ENCODE assay signal across 25 mouse cellular contexts in genomic region chr1:38724631-38725030, GRCm38 (mm10). TPM values are rescaled to one million over a fixed set of nuclear protein-coding genes. Genes with fewer than 3 reads are reported as not detected.
DNase-seq lines count a peak whose midpoint lies in the region; ATAC-seq and TF ChIP-seq lines count a peak whose summit lies in the region.
"Had no signal": no experiment of that assay in that cellular context is flagged by ENCODE, and none has a peak within 500 bp of the region (broad histone marks: within the 10 kb centered on the region; RNA-seq: fewer than 3 reads in every experiment).

No protein-coding gene starts in this region.

- H3K9me3 ChIP-seq in forebrain, embryonic 14.5 days (replicated peaks; ENCODE audit: control insufficient read depth, low read length), result no peaks in the 10 kb centered on the region; the same call in 1 of the 2 replicates
- no peaks in the 10 kb centered on the region for H3K9me3 ChIP-seq in forebrain, embryonic 10.5 days
- H3K9me3 ChIP-seq in lung, embryonic 14.5 days (ENCODE audit: low read depth, low read length), result no peaks in the 10 kb centered on the region; the same call in 1 of the 2 replicates
- H3K9me3 ChIP-seq: embryonic facial prominence, embryonic 15.5 days; forebrain, embryonic 13.5 days had no signal

- intact Hi-C loops in left cerebral cortex, postnatal 36 days (cut with DNase I), result no loop called here

- H3K9ac ChIP-seq in forebrain, embryonic 14.5 days (ENCODE audit: low read length), result no peak overlapping the region
- no peak overlapping the region for H3K9ac ChIP-seq in lung, embryonic 14.5 days
- H3K9ac ChIP-seq: embryonic facial prominence, embryonic 13.5 days; embryonic facial prominence, embryonic 15.5 days; forebrain, embryonic 13.5 days had no signal

- ATAC-seq in forebrain, embryonic 14.5 days, result no peak
- no peak; the same call in 1 of the 2 replicates for ATAC-seq in lung, embryonic 14.5 days (ENCODE audit: insufficient read depth)
- ATAC-seq: activated CD4-positive, CD25-positive, alpha-beta regulatory T cell, adult 4 months; forebrain, embryonic 13.5 days; forebrain, embryonic 16.5 days; Patski had no signal

- WGBS in forebrain, embryonic 14.5 days, result 89% methylated on average over 14 of the region's 14 CpGs
- 94% methylated on average over 14 of the region's 14 CpGs for whole genome bisulfite sequencing in forebrain, embryonic 10.5 days
- 67% methylated on average over 14 of the region's 14 CpGs for WGBS in lung, embryonic 14.5 days

- H3K4me1 ChIP-seq in forebrain, embryonic 14.5 days (ENCODE audit: control insufficient read depth, insufficient read depth, low read length), result no peaks in the 10 kb centered on the region
- H3K4me1 ChIP-seq in forebrain, embryonic 10.5 days, result 0 out of 2 replicates have a peak, but pooled peaks cover 3% of the 10 kb centered on the region
- no peaks in the 10 kb centered on the region for H3K4me1 ChIP-seq in lung, embryonic 14.5 days (ENCODE audit: insufficient read depth)

- no peak overlapping the region for H3K4me3 ChIP-seq in forebrain, embryonic 14.5 days (ENCODE audit: low read depth, low read length)
- H3K4me3 ChIP-seq in forebrain, embryonic 10.5 days, result no peak overlapping the region
- no peak overlapping the region for H3K4me3 ChIP-seq in lung, embryonic 14.5 days (ENCODE audit: low read depth, low read length)
- H3K4me3 ChIP-seq: embryonic facial prominence, embryonic 13.5 days; embryonic facial prominence, embryonic 15.5 days; erythroblast, embryonic 14.5 days; forebrain, embryonic 13.5 days had no signal

- no peaks in the 10 kb centered on the region for H3K36me3 ChIP-seq in forebrain, embryonic 14.5 days (ENCODE audit: control insufficient read depth, insufficient read depth, low read length)
- H3K36me3 ChIP-seq in forebrain, embryonic 10.5 days (replicated peaks), result no peaks in the 10 kb centered on the region
- no peaks in the 10 kb centered on the region for H3K36me3 ChIP-seq in lung, embryonic 14.5 days (ENCODE audit: insufficient read depth)
- H3K36me3 ChIP-seq: embryonic facial prominence, embryonic 13.5 days; embryonic facial prominence, embryonic 15.5 days had no signal

- no peak overlapping the region for H3K4me2 ChIP-seq in forebrain, embryonic 14.5 days (ENCODE audit: low read length)
- no peak overlapping the region for H3K4me2 ChIP-seq in lung, embryonic 14.5 days
- H3K4me2 ChIP-seq: embryonic facial prominence, embryonic 13.5 days; embryonic facial prominence, embryonic 15.5 days; forebrain, embryonic 13.5 days had no signal

- no peak overlapping the region for H3K27ac ChIP-seq in forebrain, embryonic 14.5 days (ENCODE audit: low read depth, low read length)
- no peak overlapping the region for H3K27ac ChIP-seq in forebrain, embryonic 10.5 days
- no peak overlapping the region for H3K27ac ChIP-seq in lung, embryonic 14.5 days (ENCODE audit: low read depth)
- H3K27ac ChIP-seq: embryonic facial prominence, embryonic 13.5 days; embryonic facial prominence, embryonic 15.5 days; forebrain, embryonic 13.5 days had no signal

- H3K27me3 ChIP-seq in forebrain, embryonic 14.5 days (replicated peaks; ENCODE audit: control insufficient read depth, insufficient read depth, low read length), result no peaks in the 10 kb centered on the region
- H3K27me3 ChIP-seq in forebrain, embryonic 10.5 days (ENCODE audit: poor library complexity, severe bottlenecking), result no peaks in the 10 kb centered on the region
- H3K27me3 ChIP-seq in lung, embryonic 14.5 days (ENCODE audit: insufficient read depth, low read length), result no peaks in the 10 kb centered on the region
- H3K27me3 ChIP-seq: forebrain, embryonic 13.5 days; Patski had no signal

- DNase-seq in forebrain, embryonic 14.5 days (ENCODE audit: low spot score), result peak; percentile 8
- no peak for DNase-seq in forebrain, embryonic 10.5 days (ENCODE audit: extremely low spot score, low spot score)
- peak; percentile 60 for DNase-seq in lung, embryonic 14.5 days
- DNase-seq in lung, postnatal 36 days, result no peak
- DNase-seq in 416B (ENCODE audit: low read depth), result peak; percentile 26
- DNase-seq in adipocyte (ENCODE audit: low spot score), result peak; percentile 67
- no peak for DNase-seq in left cerebral cortex, postnatal 36 days (ENCODE audit: low spot score in 2 of 2)
- no peak for DNase-seq in urinary bladder, postnatal 25 days (ENCODE audit: low spot score)
- DNase-seq: adrenal gland, adult 2 months; adrenal gland, postnatal 10 days; adrenal gland, postnatal 25 days; cerebellum, adult 11-12 months; cerebellum, adult 8-10 months; cerebellum, adult 9-11 months; cerebellum, postnatal 14 days; cerebellum, postnatal 36 days; embryo, embryonic 11 days had no signal

- no peak for TF ChIP-seq CTCF in lung, embryonic 14.5 days (IDR thresholded peaks at IDR 0.05; ENCODE audit: low read depth)

RNA-seq across cellular contexts. Expression of gene Aff3, which starts 59.9 kb away (rescaled TPM):
- polyA plus RNA-seq in forebrain, embryonic 14.5 days (2014; fragmentation: Nextera tagmentation; extraction: Ambion mirVana), result 15.5 TPM in 2 replicates
- polyA plus RNA-seq in forebrain, embryonic 10.5 days (2016; fragmentation: Nextera tagmentation; extraction: Ambion mirVana), result 3.4 and 3.5 TPM in 2 replicates
- polyA plus RNA-seq in lung, embryonic 14.5 days (2014; fragmentation: Nextera tagmentation; extraction: Ambion mirVana), result 14.5 and 15.2 TPM in 2 replicates
- 100 to 1,000 TPM in 1 of 2 experiments, 10 to 100 TPM in 1; 82.5 to 111 TPM for total RNA-seq in left cerebral cortex, postnatal 36 days (2021)
- polyA plus RNA-seq: C2C12 had no signal

Comparison
In these comparisons a context has a peak if more than half of its experiments do, and no peak if none do; other contexts are left out.
1. DNase-seq: peak in forebrain, embryonic 14.5 days (single experiment), lung, embryonic 14.5 days (single experiment), 416B (single experiment) and adipocyte (single experiment); none in forebrain, embryonic 10.5 days (single experiment), lung, postnatal 36 days (single experiment), left cerebral cortex, postnatal 36 days (0 of 2) and urinary bladder, postnatal 25 days (single experiment).